In the genomic region with DNA sequence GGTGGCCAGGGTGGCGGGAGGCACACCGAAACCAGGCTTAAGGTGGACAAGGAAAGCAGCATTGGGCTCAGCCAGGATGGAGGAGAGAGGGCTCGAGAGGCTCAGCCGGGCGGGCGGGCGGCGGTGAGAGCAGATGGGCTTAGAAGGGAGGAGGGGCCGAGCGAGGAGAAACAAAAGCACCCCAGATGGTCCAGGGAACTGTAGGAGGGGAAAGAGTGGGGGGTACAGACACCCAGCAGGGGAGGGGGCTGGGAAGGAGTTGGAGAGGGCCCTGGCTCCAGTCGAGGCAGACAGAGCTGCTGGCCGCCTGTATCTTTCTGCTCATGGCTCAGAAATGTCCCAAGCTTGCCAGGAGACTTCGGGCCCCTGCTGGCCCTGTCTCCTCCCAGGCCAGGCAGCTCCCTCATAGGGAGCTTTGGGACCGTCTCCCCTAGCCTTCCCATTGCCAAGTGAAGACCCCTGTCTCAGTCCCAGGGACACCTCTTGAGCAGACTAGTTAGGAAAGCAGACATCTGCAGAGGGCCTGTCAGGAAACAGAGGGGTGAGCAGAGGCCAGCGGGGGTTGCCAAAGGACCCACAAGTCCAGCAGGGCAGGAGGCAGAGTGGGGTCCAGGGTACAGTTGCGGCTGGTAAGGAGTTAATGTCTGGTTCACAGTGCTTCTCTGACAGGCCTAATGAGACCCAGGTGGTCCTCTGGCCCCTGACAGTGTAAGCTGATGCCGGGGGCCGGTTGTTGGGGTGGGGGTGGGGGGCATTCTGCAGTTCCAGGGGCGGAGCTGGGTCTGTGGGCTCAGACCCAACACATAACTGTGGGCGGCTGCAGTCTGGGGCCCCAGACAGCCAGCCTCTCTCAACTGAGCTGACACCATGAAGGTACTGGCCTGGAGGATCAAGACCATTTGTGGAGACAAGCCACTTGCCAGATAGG, we compare ENCODE assay signal across 8 mouse cellular contexts. TPM values are rescaled to one million over a fixed set of nuclear protein-coding genes. Genes with fewer than 3 reads are reported as not detected.
DNase-seq lines count a peak whose midpoint lies in the region; ATAC-seq and TF ChIP-seq lines count a peak whose summit lies in the region.

A gene (plus strand): TSS at position 819 of the 928 bp plus-strand sequence.

- 9% methylated on average over 20 of the region's 20 CpGs for WGBS in kidney, embryonic 16.5 days
- WGBS in intestine, postnatal 0 days = 46% methylated on average over 20 of the region's 20 CpGs
- WGBS in lung, embryonic 15.5 days = 12% methylated on average over 20 of the region's 20 CpGs

- peak within 1 kb of the TSS; percentile 62 for H3K9ac ChIP-seq in kidney, embryonic 16.5 days (replicated peaks; ENCODE audit: low read length)
- H3K9ac ChIP-seq in intestine, postnatal 0 days (ENCODE audit: low read depth, low read length) = 0 out of 2 replicates have a peak within 1 kb of the TSS, but pooled peaks have one; percentile 31
- peak within 1 kb of the TSS; percentile 64 for H3K9ac ChIP-seq in lung, embryonic 15.5 days

- peak; percentile 92 for ATAC-seq in kidney, embryonic 16.5 days (ENCODE audit: low FRiP score, low TSS enrichment)
- ATAC-seq in intestine, postnatal 0 days = peak; percentile 37; the same call in 1 of the 2 replicates
- ATAC-seq in lung, embryonic 15.5 days (ENCODE audit: borderline replicate concordance, extremely low read depth, low FRiP score, low TSS enrichment) = peak; percentile 85
- ATAC-seq in megakaryocyte, adult 5-6 weeks (ENCODE audit: poor library complexity, severe bottlenecking) = no peak

- H3K27me3 ChIP-seq in kidney, embryonic 16.5 days (ENCODE audit: insufficient read depth, low read length) = no peaks in the 10 kb centered on the region
- no peaks in the 10 kb centered on the region for H3K27me3 ChIP-seq in intestine, postnatal 0 days (replicated peaks; ENCODE audit: control insufficient read depth, insufficient read depth, low read length)
- no peaks in the 10 kb centered on the region for H3K27me3 ChIP-seq in lung, embryonic 15.5 days

- no peak for DNase-seq in kidney, postnatal 25 days
- DNase-seq in embryo, embryonic 10.5 days (ENCODE audit: low spot score) = peak; percentile 90
- peak; percentile 96 for DNase-seq in heart, adult 11 months
- DNase-seq in right cerebral cortex, postnatal 25 days = peak; percentile 76

- H3K4me3 ChIP-seq in kidney, embryonic 16.5 days (ENCODE audit: low read length) = peak within 1 kb of the TSS; percentile 43
- peak within 1 kb of the TSS; percentile 17 for H3K4me3 ChIP-seq in intestine, postnatal 0 days (ENCODE audit: low read depth, low read length)
- H3K4me3 ChIP-seq in lung, embryonic 15.5 days = peak within 1 kb of the TSS; percentile 50

- H3K27ac ChIP-seq in kidney, embryonic 16.5 days (ENCODE audit: low read length) = peak within 1 kb of the TSS; percentile 97
- H3K27ac ChIP-seq in intestine, postnatal 0 days (ENCODE audit: low read depth, low read length) = peak within 1 kb of the TSS; percentile 64
- peak within 1 kb of the TSS; percentile 97 for H3K27ac ChIP-seq in lung, embryonic 15.5 days

- H3K9me3 ChIP-seq in kidney, embryonic 16.5 days (ENCODE audit: low read length) = no peaks in the 10 kb centered on the region
- no peaks in the 10 kb centered on the region for H3K9me3 ChIP-seq in intestine, postnatal 0 days (ENCODE audit: control insufficient read depth)
- H3K9me3 ChIP-seq in lung, embryonic 15.5 days = no peaks in the 10 kb centered on the region

- peak within 1 kb of the TSS; percentile 53 for H3K4me2 ChIP-seq in kidney, embryonic 16.5 days (replicated peaks; ENCODE audit: low read depth, low read length)
- H3K4me2 ChIP-seq in intestine, postnatal 0 days (replicated peaks; ENCODE audit: low read depth) = peak within 1 kb of the TSS; percentile 51
- H3K4me2 ChIP-seq in lung, embryonic 15.5 days = peak within 1 kb of the TSS; percentile 53

- no peak for TF ChIP-seq CTCF in intestine, postnatal 0 days (IDR thresholded peaks at IDR 0.05; ENCODE audit: low read depth)

- H3K4me1 ChIP-seq in kidney, embryonic 16.5 days (ENCODE audit: insufficient read depth, low read length) = peaks cover 58% of the 10 kb centered on the region
- H3K4me1 ChIP-seq in intestine, postnatal 0 days (replicated peaks; ENCODE audit: control insufficient read depth, insufficient read depth, low read length) = no peaks in the 10 kb centered on the region
- H3K4me1 ChIP-seq in lung, embryonic 15.5 days = peaks cover 45% of the 10 kb centered on the region

- peaks cover 23% of the 10 kb centered on the region for H3K36me3 ChIP-seq in kidney, embryonic 16.5 days (ENCODE audit: insufficient read depth, low read length)
- peaks cover 20% of the 10 kb centered on the region for H3K36me3 ChIP-seq in intestine, postnatal 0 days (ENCODE audit: control insufficient read depth, insufficient read depth)
- peaks cover 23% of the 10 kb centered on the region for H3K36me3 ChIP-seq in lung, embryonic 15.5 days

RNA-seq across cellular contexts. Expression of the gene that starts here (rescaled TPM):
- 164 and 181 TPM in 2 replicates for polyA plus RNA-seq in kidney, embryonic 16.5 days (2015; fragmentation: Nextera tagmentation; extraction: Ambion mirVana)
- polyA plus RNA-seq in intestine, postnatal 0 days (2015; fragmentation: Nextera tagmentation; extraction: Ambion mirVana) = 78.2 and 97.0 TPM in 2 replicates
- polyA plus RNA-seq in lung, embryonic 15.5 days (2015; fragmentation: Nextera tagmentation; extraction: Ambion mirVana) = 1,042 and 1,148 TPM in 2 replicates
- total RNA-seq in megakaryocyte, adult 5-6 weeks (2015) = not detected in 2 replicates
- not detected in 2 replicates for total RNA-seq in megakaryocyte, adult 5-6 weeks (2017)

Comparison
In these comparisons a context has a peak if more than half of its experiments do, and no peak if none do; other contexts are left out.
1. DNase-seq: peak in embryo, embryonic 10.5 days (single experiment), heart, adult 11 months (single experiment) and right cerebral cortex, postnatal 25 days (single experiment); none in kidney, postnatal 25 days (0 of 2).
2. Peak in every context shown above with its lines, with median percentiles within 50 percentile points of each other: H3K27ac ChIP-seq, H3K4me2 ChIP-seq, H3K4me3 ChIP-seq and H3K9ac ChIP-seq.